Mouse (Mus musculus) liver, postnatal 0 days (tissue): ENCODE results near the gene Col28a1.

Experiments
- CTCF ChIP-seq: sonication (generic); IDR thresholded peaks from 2 replicates; pipeline ENCODE4 v1.5.1; 2016; ENCODE audit warnings: antibody characterized with exemption, low read depth
- EP300 ChIP-seq: IDR thresholded peaks from 2 replicates; pipeline ENCODE4 v1.6.1; 2016; ENCODE audit warnings: antibody characterized with exemption, low read depth, mild to moderate bottlenecking

GRCm38 (mm10) chr6:8148916-8149315, 43.5 kb downstream of the Col28a1 start:
- TF ChIP-seq CTCF = no peak
- no peak for TF ChIP-seq EP300
